In the genomic region with DNA sequence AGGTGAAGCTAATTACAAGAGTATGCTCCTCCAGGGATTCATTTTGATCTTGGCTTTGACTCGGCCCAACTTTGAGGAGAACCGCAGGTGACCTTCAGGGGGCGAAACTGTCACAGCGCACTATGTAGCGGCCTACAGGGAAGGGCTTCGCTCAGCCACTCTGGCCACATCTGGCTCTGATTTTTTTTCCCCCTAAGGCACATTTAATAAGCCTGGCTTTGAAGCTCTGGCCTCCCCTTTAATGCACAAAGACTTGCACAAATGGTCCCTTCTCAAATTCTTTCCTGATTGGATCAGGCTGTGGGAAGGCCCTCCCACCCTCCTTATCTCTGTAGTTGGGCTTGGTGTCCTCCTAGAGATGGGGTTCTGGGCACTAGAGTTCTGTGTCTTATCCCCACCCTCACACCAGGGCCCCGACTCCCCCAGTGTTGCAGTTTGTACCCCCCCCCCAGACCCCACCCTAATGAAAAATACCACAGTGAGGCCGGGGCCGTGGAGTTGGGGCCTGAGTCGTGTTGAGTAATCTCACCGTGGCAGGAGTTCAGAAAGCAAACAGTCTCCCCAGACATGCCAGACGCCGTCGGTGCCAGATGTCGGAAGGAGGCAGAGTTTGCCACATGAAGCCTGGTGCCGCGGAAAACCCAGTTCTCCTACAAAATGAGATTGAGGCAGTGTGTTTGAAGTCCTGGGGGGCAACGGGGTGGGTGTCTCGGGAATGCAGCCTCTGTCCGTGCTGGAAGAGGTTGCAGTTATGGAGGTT, we compare ENCODE assay signal across 9 mouse cellular contexts. TPM values are rescaled to one million over a fixed set of nuclear protein-coding genes. Genes with fewer than 3 reads are reported as not detected.
A peak's percentile ranks its signal among the peaks of the same experiment; 100 is the strongest.
DNase-seq lines count a peak whose midpoint lies in the region; ATAC-seq and TF ChIP-seq lines count a peak whose summit lies in the region.
"Had no signal": no experiment of that assay in that cellular context is flagged by ENCODE, and none has a peak within 500 bp of the region (broad histone marks: within the 10 kb centered on the region; RNA-seq: fewer than 3 reads in every experiment).

No protein-coding gene starts in this region.

- no peak overlapping the region for H3K27ac ChIP-seq in midbrain, embryonic 11.5 days (ENCODE audit: low read depth, low read length)
- no peak overlapping the region; the same call in 1 of the 2 replicates for H3K27ac ChIP-seq in midbrain, postnatal 0 days (ENCODE audit: low read depth, low read length)
- H3K27ac ChIP-seq in midbrain, embryonic 13.5 days: peak overlapping the region; percentile 30; the same call in 1 of the 2 replicates
- H3K27ac ChIP-seq: liver, embryonic 14.5 days had no signal

- WGBS in midbrain, embryonic 11.5 days: 74% methylated on average over 20 of the region's 20 CpGs
- whole genome bisulfite sequencing in midbrain, postnatal 0 days: 59% methylated on average over 20 of the region's 20 CpGs
- WGBS in midbrain, embryonic 13.5 days: 80% methylated on average over 20 of the region's 20 CpGs

- no peaks in the 10 kb centered on the region for H3K9me3 ChIP-seq in midbrain, embryonic 11.5 days (ENCODE audit: control insufficient read depth, low read length)
- H3K9me3 ChIP-seq in midbrain, postnatal 0 days (ENCODE audit: low read length): no peaks in the 10 kb centered on the region
- no peaks in the 10 kb centered on the region for H3K9me3 ChIP-seq in midbrain, embryonic 13.5 days

- no peaks in the 10 kb centered on the region for H3K27me3 ChIP-seq in midbrain, embryonic 11.5 days (ENCODE audit: control insufficient read depth, insufficient read depth, low read length)
- H3K27me3 ChIP-seq in midbrain, postnatal 0 days (ENCODE audit: insufficient read depth, low read length): no peaks in the 10 kb centered on the region
- no peaks in the 10 kb centered on the region for H3K27me3 ChIP-seq in midbrain, embryonic 13.5 days

- DNase-seq in adrenal gland, postnatal 10 days: peak; percentile 77
- no peak for DNase-seq in adrenal gland, adult 18-20 months (ENCODE audit: low spot score in 2 of 2)
- peak; percentile 87 for DNase-seq in midbrain, embryonic 11.5 days (ENCODE audit: low spot score, missing footprints)
- no peak for DNase-seq in midbrain, postnatal 0 days (ENCODE audit: low spot score)
- peak; percentile 91 for DNase-seq in hindlimb bud, embryonic 11.5 days (ENCODE audit: extremely low spot score, low read depth, low spot score)
- DNase-seq in kidney, postnatal 14 days: no peak
- no peak for DNase-seq in spleen, postnatal 14 days (ENCODE audit: low spot score in 2 of 2)

- peaks cover 54% of the 10 kb centered on the region for H3K36me3 ChIP-seq in midbrain, embryonic 11.5 days (ENCODE audit: control insufficient read depth, insufficient read depth, low read length)
- H3K36me3 ChIP-seq in midbrain, postnatal 0 days (ENCODE audit: insufficient read depth, low read length): peaks cover 57% of the 10 kb centered on the region
- H3K36me3 ChIP-seq in midbrain, embryonic 13.5 days: peaks cover 90% of the 10 kb centered on the region

- no peak overlapping the region for H3K4me3 ChIP-seq in midbrain, embryonic 11.5 days (ENCODE audit: low read depth, low read length)
- no peak overlapping the region for H3K4me3 ChIP-seq in midbrain, postnatal 0 days (ENCODE audit: low read depth, low read length)
- H3K4me3 ChIP-seq in midbrain, embryonic 13.5 days (replicated peaks): no peak overlapping the region

- H3K4me2 ChIP-seq in midbrain, embryonic 11.5 days: no peak overlapping the region
- H3K4me2 ChIP-seq in midbrain, postnatal 0 days (ENCODE audit: low read depth, low read length, poor library complexity, severe bottlenecking): no peak overlapping the region
- no peak overlapping the region for H3K4me2 ChIP-seq in midbrain, embryonic 13.5 days (replicated peaks)

- no peak for ATAC-seq in midbrain, embryonic 11.5 days (ENCODE audit: low FRiP score)
- ATAC-seq in midbrain, postnatal 0 days (ENCODE audit: low FRiP score): no peak
- no peak for ATAC-seq in midbrain, embryonic 13.5 days

- no peak overlapping the region for H3K9ac ChIP-seq in midbrain, embryonic 11.5 days (ENCODE audit: low read length)
- H3K9ac ChIP-seq in midbrain, postnatal 0 days (replicated peaks; ENCODE audit: low read length, poor library complexity, severe bottlenecking): no peak overlapping the region; the same call in 1 of the 2 replicates
- no peak overlapping the region for H3K9ac ChIP-seq in midbrain, embryonic 13.5 days (replicated peaks)
- H3K9ac ChIP-seq: liver, embryonic 14.5 days had no signal

- TF ChIP-seq CTCF in midbrain, postnatal 0 days (IDR thresholded peaks at IDR 0.05): no peak

- H3K4me1 ChIP-seq in midbrain, embryonic 11.5 days (ENCODE audit: control insufficient read depth, insufficient read depth, low read length): 0 out of 2 replicates have a peak, but pooled peaks cover 3% of the 10 kb centered on the region
- no peaks in the 10 kb centered on the region for H3K4me1 ChIP-seq in midbrain, postnatal 0 days (ENCODE audit: insufficient read depth, low read length)
- peaks cover 26% of the 10 kb centered on the region for H3K4me1 ChIP-seq in midbrain, embryonic 13.5 days (replicated peaks)

RNA-seq across cellular contexts. Expression of gene Axin2, which starts 27.5 kb away (rescaled TPM):
- total RNA-seq in adrenal gland, postnatal 10 days (2021): 10 to 100 TPM; 31.5 to 35.3 TPM
- total RNA-seq in adrenal gland, adult 18-20 months (2021): 10 to 100 TPM; 36.9 to 56.2 TPM
- polyA plus RNA-seq in midbrain, embryonic 11.5 days (2014; fragmentation: Nextera tagmentation; extraction: Ambion mirVana): 20.8 and 23.1 TPM in 2 replicates
- 38.0 and 55.2 TPM in 2 replicates for total RNA-seq in midbrain, postnatal 0 days (2014; rRNA removed)
- polyA plus RNA-seq in midbrain, postnatal 0 days (2015; fragmentation: Nextera tagmentation; extraction: Ambion mirVana): 7.5 and 9.7 TPM in 2 replicates
- 15.4 and 17.2 TPM in 2 replicates for polyA plus RNA-seq in midbrain, embryonic 13.5 days (2015; fragmentation: Nextera tagmentation; extraction: Ambion mirVana)

Comparison
In these comparisons a context has a peak if more than half of its experiments do, and no peak if none do; other contexts are left out.
1. DNase-seq: peak in adrenal gland, postnatal 10 days (single experiment), midbrain, embryonic 11.5 days (single experiment) and hindlimb bud, embryonic 11.5 days (single experiment); none in adrenal gland, adult 18-20 months (0 of 2), midbrain, postnatal 0 days (single experiment), kidney, postnatal 14 days (single experiment) and spleen, postnatal 14 days (0 of 2).